Mouse (Mus musculus): ENCODE measurements at regions not wholly inside any gene's neighbourhood (a gene's known extent, or its start where the extent isn't known, plus 50 kb on each side); places are given as distances from the start of the nearest gene placed in this dataset.

- CTCF ChIA-PET = no interaction called here
Measured at GRCm38 (mm10) chr12:105898580-105899293, 111.3 kb upstream of the Vrk1 start.

- CTCF ChIA-PET = no interaction called here
Measured at GRCm38 (mm10) chr12:105899294-105899909, 110.6 kb upstream of the Vrk1 start.

GRCm38 (mm10) chr12:105900479-105900878 lies 109.5 kb upstream of the Vrk1 start:
- CTCF ChIA-PET = interaction anchor here (0.5 to 0.6 kb wide), 2 partner anchors 36 to 149 kb away, joined by 5 to 8 read pairs; no protein-coding TSS in a partner anchor

GRCm38 (mm10) chr12:105903072-105903471 lies 107.0 kb upstream of the Vrk1 start:
- CTCF ChIA-PET = no interaction called here

- CTCF ChIA-PET = no interaction called here
Measured at GRCm38 (mm10) chr12:105906584-105906983, 103.4 kb upstream of the Vrk1 start.

- CTCF ChIA-PET = no interaction called here
Measured at GRCm38 (mm10) chr12:105907851-105908620, 102.0 kb upstream of the Vrk1 start.

- CTCF ChIA-PET = no interaction called here
Measured at GRCm38 (mm10) chr12:105911556-105911955, 98.5 kb upstream of the Vrk1 start.

GRCm38 (mm10) chr12:105917388-105917963 lies 92.6 kb upstream of the Vrk1 start:
- CTCF ChIA-PET = no interaction called here

- CTCF ChIA-PET = no interaction called here
Measured at GRCm38 (mm10) chr12:105918775-105919174, 91.3 kb upstream of the Vrk1 start.

GRCm38 (mm10) chr12:105927210-105927609 lies 82.8 kb upstream of the Vrk1 start:
- CTCF ChIA-PET = interaction anchor here (0.6 kb wide), 1 partner anchor 42 kb away, joined by 4 read pairs; no protein-coding TSS in a partner anchor

GRCm38 (mm10) chr12:105929456-105929921 lies 80.5 kb upstream of the Vrk1 start:
- CTCF ChIA-PET = no interaction called here

GRCm38 (mm10) chr12:105935441-105935880 lies 74.6 kb upstream of the Vrk1 start:
- CTCF ChIA-PET = no interaction called here

GRCm38 (mm10) chr12:105936812-105937530 lies 73.1 kb upstream of the Vrk1 start:
- CTCF ChIA-PET = no interaction called here

GRCm38 (mm10) chr12:105942136-105943076 lies 67.6 kb upstream of the Vrk1 start:
- CTCF ChIA-PET = no interaction called here

GRCm38 (mm10) chr12:105943077-105943433 lies 67.0 kb upstream of the Vrk1 start:
- CTCF ChIA-PET = no interaction called here

- CTCF ChIA-PET = no interaction called here
Measured at GRCm38 (mm10) chr12:105947332-105947731, 62.7 kb upstream of the Vrk1 start.

GRCm38 (mm10) chr12:105948322-105948721 lies 61.7 kb upstream of the Vrk1 start:
- CTCF ChIA-PET = no interaction called here

- CTCF ChIA-PET = no interaction called here
Measured at GRCm38 (mm10) chr12:105955764-105956290, 54.2 kb upstream of the Vrk1 start.

- CTCF ChIA-PET = no interaction called here
Measured at GRCm38 (mm10) chr12:105959756-105960155, 50.3 kb upstream of the Vrk1 start.

All from spleen, embryonic (tissue).